Comparison of ENCODE assay signal across 23 mouse cellular contexts in genomic region chr8:110140770-110141169, GRCm38 (mm10). TPM values are rescaled to one million over a fixed set of nuclear protein-coding genes. Genes with fewer than 3 reads are reported as not detected.
"Had no signal": no experiment of that assay in that cellular context is flagged by ENCODE, and none has a peak within 500 bp of the region (broad histone marks: within the 10 kb centered on the region; RNA-seq: fewer than 3 reads in every experiment).

No protein-coding gene starts in this region.

- H3K9me3 ChIP-seq: limb, embryonic 12.5 days; liver, embryonic 13.5 days; lung, embryonic 15.5 days; midbrain, embryonic 12.5 days; neural tube, embryonic 15.5 days had no signal

- DNase-seq: kidney, postnatal 14 days; liver; liver, embryonic 13.5 days; liver, postnatal 0 days; lung, postnatal 14 days; right cerebral cortex, adult 18-20 months; right cerebral cortex, postnatal 25 days; thymus, postnatal 36 days had no signal

- H3K9ac ChIP-seq: limb, embryonic 12.5 days; liver, embryonic 13.5 days; liver, postnatal 0 days; lung, embryonic 15.5 days; midbrain, embryonic 12.5 days; neural tube, embryonic 15.5 days had no signal

- H3K36me3 ChIP-seq: limb, embryonic 12.5 days; liver, embryonic 13.5 days; lung, embryonic 15.5 days; midbrain, embryonic 12.5 days; neural tube, embryonic 15.5 days had no signal

- H3K4me3 ChIP-seq: limb, embryonic 12.5 days; liver, embryonic 13.5 days; lung, embryonic 15.5 days; midbrain, embryonic 12.5 days; myocyte; neural tube, embryonic 15.5 days had no signal

- ATAC-seq: liver, postnatal 0 days had no signal

- H3K27me3 ChIP-seq: limb, embryonic 12.5 days; liver, embryonic 13.5 days; lung, embryonic 15.5 days had no signal

- H3K4me1 ChIP-seq: limb, embryonic 12.5 days; liver, embryonic 13.5 days; lung, embryonic 15.5 days; midbrain, embryonic 12.5 days had no signal

- H3K4me2 ChIP-seq: limb, embryonic 12.5 days; liver, embryonic 13.5 days; lung, embryonic 15.5 days; midbrain, embryonic 12.5 days; neural tube, embryonic 15.5 days had no signal

- H3K27ac ChIP-seq: limb, embryonic 12.5 days; liver, embryonic 13.5 days; lung, embryonic 15.5 days; midbrain, embryonic 12.5 days; neural tube, embryonic 15.5 days had no signal

RNA-seq across cellular contexts. Expression of gene Calb2, which starts 27.2 kb away (rescaled TPM):
- total RNA-seq: megakaryocyte-erythroid progenitor cell, adult 5-6 weeks had no signal
- polyA plus RNA-seq: kidney, embryonic 14.5 days; liver, embryonic 13.5 days; liver, postnatal 0 days; myocyte had no signal

RNA-seq across cellular contexts. Expression of gene Gm17720, which starts 38.2 kb away (rescaled TPM):
- total RNA-seq: layer of hippocampus, postnatal 25 days; left cerebral cortex, adult 8-10 months; left cerebral cortex, postnatal 25 days; megakaryocyte-erythroid progenitor cell, adult 5-6 weeks had no signal
- polyA plus RNA-seq: kidney, embryonic 14.5 days; large intestine, adult 2 months; limb, embryonic 12.5 days; liver, embryonic 13.5 days; liver, postnatal 0 days; lung, embryonic 15.5 days; midbrain, embryonic 12.5 days; myocyte; neural tube, embryonic 11.5 days; neural tube, embryonic 15.5 days; small intestine, adult 2 months; stomach, embryonic 16.5 days; thymus, postnatal 0 days had no signal

RNA-seq across cellular contexts. Expression of gene Gm21964, which starts 39.8 kb away (rescaled TPM):
- total RNA-seq: layer of hippocampus, postnatal 25 days; left cerebral cortex, adult 8-10 months; left cerebral cortex, postnatal 25 days; megakaryocyte-erythroid progenitor cell, adult 5-6 weeks had no signal
- polyA plus RNA-seq: kidney, embryonic 14.5 days; large intestine, adult 2 months; limb, embryonic 12.5 days; liver, embryonic 13.5 days; liver, postnatal 0 days; lung, embryonic 15.5 days; midbrain, embryonic 12.5 days; myocyte; neural tube, embryonic 11.5 days; neural tube, embryonic 15.5 days; small intestine, adult 2 months; stomach, embryonic 16.5 days had no signal
